Mouse (Mus musculus) lung, postnatal 10 days (tissue): Measurements from ENCODE around the gene Tyw1.

Experiments
- DNase-seq: peaks from one replicate; pipeline ENCODE4 v3.0.0; 2021

Gene Tyw1

GRCm38 (mm10) chr5:130264433-130265005 is 9.1 kb downstream of the Tyw1 start:
- DNase-seq, result no peak

- DNase-seq, result peak; percentile 35
Measured at GRCm38 (mm10) chr5:130266651-130267050, 11.2 kb downstream of the Tyw1 start.

DNA sequence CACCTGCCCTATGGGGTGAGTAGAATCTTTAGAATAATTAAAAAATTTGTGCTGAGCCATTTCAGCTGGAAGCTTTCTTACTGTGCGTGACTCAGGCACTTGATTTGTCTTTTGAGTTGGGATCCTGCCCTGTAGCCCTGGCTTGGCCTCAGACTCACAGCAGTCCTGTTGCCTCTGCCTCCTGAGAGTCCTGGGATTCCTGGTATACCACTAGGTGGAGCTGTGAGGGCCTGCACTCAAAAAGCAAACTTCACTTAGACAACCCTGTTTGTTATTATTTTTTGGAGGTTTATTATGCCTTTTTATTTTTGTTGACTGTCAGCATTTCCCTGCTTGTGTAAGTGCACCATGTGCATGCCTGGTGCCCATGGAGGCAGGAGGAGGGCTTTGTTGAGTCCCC is 11.9 kb downstream of the Tyw1 start:
- DNase-seq, result peak; percentile 49

DNA sequence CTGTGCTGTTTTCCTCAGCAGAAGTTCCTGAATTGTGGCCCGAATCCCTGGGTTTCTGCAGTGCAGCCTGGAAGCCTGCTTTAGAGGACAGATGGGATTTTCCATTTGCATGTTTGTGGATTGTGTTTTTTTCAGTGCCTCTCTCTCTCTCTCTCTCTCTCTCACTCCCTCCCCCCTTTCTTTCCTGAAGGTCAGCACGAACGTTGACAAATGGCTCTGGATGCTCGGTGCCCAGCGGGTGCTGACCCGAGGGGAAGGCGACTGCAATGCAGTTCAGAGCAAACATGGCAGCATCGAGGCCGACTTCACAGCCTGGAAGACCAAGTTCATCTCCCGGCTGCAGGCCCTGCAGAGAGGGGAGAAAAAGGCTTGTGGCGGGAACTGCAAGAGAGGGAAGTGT is 13.6 kb downstream of the Tyw1 start:
- DNase-seq, result no peak

DNA sequence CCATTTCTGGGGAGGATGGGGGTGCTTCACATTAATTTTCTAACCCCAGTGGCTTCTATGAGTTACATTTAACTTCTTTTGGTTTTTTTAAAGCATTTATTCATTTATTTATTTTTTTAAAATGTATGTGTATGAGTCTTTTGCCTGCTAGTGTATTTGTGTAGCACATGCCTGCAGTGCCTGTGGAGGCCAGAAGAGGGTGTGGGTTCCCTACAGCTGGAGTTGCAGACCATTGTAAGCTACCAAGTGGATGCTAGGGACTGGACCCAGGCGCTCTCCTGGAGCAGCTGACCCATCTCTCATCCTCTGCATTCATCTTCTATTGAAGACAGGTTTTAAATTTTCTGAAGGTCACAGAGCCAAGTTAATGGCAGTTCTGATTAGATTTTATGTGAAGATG is 16.9 kb downstream of the Tyw1 start:
- DNase-seq, result no peak

GRCm38 (mm10) chr5:130273046-130273445 is 17.6 kb downstream of the Tyw1 start:
- no peak for DNase-seq

- peak; percentile 58 for DNase-seq
Measured at GRCm38 (mm10) chr5:130275509-130275908, 20.1 kb downstream of the Tyw1 start.

GRCm38 (mm10) chr5:130278011-130278472 is 22.6 kb downstream of the Tyw1 start:
- no peak for DNase-seq

DNA sequence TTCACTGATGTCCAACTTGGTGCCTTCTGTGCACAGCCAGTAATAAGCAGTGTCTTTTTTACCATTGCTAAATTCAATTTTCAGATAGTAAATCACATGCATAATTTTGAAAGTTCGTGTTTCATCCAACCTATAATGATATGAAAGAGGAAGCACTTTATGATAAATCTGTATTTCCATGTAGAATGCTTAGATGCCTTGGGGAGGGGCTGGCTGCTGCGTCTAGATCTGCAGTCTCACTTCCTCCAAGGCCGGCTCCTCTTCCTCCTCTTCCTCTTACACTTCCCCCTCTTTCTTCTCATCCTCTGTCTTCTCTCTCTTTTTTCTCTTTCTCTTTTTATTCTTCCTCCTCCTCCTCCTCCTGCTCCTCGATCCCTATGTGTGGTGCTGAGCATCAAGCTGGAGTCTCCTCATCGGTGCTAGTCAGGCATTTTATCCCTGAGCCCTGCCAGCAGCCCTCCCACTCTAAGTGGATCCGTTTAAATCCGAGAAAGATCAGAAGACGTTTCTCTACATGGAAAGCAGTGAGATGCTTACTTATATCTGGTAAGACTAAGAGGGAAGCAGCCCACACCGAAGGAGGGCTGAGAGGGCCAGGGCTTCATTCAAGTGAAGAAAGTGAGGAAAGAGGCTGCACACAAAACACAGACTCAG is 27.8 kb downstream of the Tyw1 start:
- DNase-seq, result no peak

DNA sequence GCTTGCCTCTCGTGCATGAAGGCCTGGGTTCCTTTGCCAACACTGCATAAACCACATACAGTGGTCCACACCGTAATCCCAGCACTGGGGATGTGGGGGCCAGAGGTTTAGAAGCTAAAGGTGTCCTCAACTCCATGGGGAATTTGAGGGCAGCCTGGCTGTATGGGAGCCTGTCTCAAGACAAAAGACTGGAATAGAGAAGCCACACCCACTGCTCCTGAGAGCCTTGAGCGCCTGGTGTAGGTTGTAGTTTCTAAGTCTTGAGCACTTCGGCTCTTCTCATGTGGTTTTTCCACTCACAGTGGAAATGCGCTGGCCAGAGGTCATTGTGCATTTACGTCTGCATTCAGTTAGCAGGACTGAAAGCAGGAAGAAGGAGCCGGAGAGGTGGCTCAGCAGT is 32.7 kb downstream of the Tyw1 start:
- DNase-seq, result no peak

DNA sequence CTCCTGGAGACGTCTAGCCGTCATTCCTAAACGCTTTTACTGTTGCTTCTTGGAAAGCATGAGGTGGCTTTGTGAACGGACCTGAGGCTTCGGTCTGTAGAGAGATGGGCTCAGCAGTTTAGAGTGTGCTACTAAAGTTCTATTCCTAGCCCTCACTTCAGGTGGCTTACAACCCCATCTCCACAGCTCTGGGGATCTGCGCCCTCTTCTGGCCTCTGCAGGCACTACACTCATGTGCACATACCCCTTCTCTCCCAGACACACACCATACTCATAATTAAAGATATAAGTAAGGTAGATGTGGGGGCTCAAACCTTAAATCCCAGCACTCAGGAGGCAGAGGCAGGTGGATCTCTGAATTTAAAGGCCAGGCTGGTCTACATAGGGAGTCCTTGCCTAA is 34.8 kb downstream of the Tyw1 start:
- no peak for DNase-seq

DNA sequence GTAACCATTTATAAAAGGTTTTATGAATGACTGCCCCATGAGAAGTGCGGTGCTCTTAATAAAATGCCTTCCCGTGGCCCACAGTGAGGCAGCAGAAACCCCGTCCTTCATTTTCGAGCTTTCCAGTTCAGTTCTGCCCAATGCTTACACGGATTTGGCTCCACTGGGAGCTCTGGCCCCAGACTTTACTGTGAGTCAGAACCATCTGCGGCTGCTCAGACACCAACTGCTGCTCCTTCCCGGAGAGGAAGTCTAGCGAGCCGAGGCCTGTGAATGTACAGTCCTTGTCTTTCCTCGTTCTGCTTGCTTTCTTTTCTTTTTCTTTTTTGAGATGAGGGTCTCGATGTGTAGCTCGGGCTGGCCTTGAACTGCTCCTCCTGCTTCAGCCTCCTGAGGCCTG is 35.4 kb downstream of the Tyw1 start:
- no peak for DNase-seq

DNA sequence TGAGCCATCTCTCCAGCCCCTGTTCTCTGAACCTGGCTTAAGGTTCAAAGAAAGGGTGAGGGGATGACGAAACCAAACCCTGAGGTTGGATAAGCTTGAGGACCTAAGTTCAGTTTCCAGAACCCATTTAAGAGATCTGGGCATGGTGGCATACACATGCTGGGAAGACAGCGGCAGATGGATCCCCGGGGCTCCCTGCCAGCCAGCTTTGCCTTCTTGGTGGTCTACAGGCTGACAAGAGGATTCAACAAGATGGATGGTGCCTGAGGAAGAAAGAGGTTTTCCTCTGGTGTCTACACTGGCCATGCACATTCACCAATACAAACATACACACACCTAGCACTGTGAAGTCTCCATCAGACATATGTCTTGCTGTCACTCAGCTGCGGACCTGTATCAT is 37.6 kb downstream of the Tyw1 start:
- DNase-seq, result no peak

DNA sequence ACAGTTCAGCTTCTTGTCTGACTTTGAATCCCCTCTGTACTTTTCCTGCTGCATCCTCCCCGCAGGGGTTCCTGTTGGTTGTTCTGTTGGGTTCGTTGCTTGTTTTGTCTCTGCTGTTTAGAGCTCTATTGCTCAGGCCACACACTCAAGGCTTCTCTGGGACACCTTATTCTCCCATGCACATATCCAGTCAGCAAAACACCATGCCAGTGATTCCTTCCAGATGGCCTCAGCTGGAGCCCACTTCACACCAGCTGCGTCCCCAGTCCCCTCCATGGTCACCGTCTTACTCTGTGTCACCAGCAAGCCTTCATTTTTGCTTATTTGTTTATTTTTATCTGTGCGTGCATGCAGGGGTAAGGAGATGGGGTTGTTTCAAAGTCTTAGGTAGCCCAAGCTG is 38.5 kb downstream of the Tyw1 start:
- DNase-seq, result peak; percentile 43

- no peak for DNase-seq
Measured at GRCm38 (mm10) chr5:130294598-130294997, 39.2 kb downstream of the Tyw1 start.

GRCm38 (mm10) chr5:130296071-130296470 is 40.7 kb downstream of the Tyw1 start:
- DNase-seq, result no peak

DNA sequence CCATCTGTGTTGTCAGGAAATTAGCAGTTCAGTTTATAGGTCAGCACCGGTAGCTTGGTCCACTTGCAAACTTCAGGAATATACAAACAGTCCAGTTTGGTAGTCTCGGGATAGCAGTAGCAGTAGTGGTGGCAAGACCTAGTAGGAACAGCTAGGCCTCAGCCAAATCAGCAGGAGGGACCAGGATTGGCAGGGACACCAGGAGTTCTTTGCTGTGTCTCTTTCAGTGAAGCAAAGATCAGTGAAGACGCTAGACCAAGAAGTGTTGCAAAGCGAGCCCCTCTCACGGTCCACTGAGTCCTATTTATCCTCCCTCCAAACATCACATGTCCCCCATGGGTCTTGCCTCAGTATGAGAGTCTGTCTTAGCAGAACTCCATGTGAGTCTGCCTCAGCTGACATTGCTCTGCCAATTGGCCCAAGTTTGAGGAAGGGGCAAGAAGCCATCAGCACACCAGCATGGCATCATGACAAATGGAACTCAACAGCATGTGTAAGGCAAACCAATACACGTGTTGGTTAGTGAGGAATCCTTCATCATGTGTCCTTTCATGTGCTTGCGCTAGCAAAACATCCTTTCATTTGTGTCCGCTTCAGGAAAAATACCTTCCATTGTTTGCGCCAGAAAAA is 43.5 kb downstream of the Tyw1 start:
- DNase-seq, result no peak

DNA sequence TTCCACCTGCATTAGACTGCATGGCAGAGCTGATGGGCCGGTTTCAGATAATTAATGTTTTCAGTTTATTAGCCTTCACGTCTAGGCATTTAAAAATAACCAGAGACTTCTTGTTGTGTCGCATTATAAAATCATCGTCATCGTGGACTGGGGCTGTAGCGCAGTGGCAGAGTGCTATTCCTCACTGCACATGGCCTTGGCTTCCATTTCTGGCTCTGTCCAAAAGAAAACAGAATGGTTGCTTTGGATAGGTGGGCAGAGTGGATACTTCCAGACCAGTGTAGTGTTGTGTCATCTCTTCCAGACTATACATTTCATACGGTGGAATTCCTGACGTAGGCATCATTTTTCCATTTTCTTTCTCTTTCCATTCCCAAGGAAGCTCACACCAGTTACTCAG is 44.1 kb downstream of the Tyw1 start:
- no peak for DNase-seq

GRCm38 (mm10) chr5:130303611-130304010 is 48.2 kb downstream of the Tyw1 start:
- no peak for DNase-seq

DNA sequence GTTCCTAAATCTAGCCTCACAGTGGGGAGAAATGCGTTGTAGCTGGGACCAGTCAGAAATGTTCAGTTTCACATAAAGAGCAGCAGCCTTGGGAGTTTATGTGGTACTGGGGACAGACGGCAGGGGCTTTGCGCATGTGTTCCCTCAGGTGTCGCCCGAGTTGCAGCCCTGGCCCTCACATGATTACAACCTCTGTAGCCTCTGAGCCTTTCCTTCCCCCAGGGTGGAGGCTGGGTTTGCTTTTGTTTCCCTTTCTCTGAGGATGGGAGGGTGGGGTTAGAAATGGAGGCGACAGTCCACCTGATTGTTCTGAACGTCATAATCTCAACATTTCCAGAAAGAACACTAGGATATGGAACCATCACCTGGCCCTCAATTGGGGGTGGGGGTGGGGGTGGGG is 52.5 kb downstream of the Tyw1 start:
- DNase-seq, result no peak

- DNase-seq, result no peak
Measured at GRCm38 (mm10) chr5:130310077-130310476, 54.7 kb downstream of the Tyw1 start.

DNA sequence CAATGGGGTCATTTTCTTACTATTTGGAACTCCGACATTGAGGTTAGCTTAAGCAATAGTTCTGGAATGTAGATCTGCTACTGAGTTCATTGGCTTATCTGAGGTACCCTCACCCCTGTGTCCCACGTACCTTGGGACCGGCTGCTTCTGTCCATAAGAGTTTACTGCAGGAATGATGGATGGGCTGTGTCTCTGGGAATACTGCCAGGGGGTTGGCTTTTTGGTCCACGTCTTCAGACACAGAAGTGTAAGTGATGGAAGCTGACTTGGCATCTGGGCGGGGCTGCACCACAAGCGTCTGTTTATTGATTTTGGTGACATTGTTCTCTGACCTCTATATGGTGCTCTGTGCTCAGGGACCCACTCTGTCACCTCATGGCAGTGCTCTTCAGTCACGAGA is 55.4 kb downstream of the Tyw1 start:
- peak; percentile 85 for DNase-seq

DNA sequence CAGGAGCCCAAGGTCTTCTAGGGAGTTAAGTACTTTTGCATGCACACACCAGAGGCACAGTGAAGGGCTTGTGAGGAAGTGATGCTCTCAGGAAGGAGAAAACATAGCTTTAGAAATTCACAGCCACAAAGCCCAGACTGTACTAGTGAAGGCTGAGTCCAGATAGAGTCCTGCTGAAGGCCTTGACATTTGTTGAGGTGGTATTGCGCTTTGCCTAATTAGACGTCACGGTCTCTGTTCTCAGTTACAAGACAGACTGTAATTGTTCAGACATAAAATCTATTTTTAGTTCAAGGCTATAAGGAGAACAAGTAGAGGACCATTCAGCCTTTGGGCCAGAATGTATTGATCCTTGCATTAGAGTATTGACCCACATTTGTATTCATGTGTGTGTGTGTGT is 58.1 kb downstream of the Tyw1 start:
- no peak for DNase-seq

GRCm38 (mm10) chr5:130314926-130315325 is 59.5 kb downstream of the Tyw1 start:
- DNase-seq, result no peak

DNA sequence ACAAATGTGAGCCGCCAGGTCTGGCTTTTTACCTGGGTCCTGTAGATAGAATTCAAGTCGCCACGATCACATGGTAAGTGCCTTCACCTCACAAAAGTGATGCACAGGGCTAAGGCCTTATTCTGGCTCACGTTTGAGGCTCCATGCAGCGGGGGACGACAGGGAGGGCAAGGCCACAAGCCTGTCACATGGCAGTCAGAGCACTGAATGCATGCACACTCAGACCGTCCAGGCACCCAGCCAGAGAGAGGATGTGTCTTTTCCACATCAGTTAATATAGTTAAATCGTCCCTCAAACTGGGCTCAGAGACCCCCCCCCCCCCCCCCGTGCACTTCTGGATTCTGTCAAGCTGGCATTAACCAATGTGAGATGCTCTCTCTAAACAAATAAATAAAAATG is 60.9 kb downstream of the Tyw1 start:
- no peak for DNase-seq
